ENCODE assay signal across 8 mouse cellular contexts in the genomic region with DNA sequence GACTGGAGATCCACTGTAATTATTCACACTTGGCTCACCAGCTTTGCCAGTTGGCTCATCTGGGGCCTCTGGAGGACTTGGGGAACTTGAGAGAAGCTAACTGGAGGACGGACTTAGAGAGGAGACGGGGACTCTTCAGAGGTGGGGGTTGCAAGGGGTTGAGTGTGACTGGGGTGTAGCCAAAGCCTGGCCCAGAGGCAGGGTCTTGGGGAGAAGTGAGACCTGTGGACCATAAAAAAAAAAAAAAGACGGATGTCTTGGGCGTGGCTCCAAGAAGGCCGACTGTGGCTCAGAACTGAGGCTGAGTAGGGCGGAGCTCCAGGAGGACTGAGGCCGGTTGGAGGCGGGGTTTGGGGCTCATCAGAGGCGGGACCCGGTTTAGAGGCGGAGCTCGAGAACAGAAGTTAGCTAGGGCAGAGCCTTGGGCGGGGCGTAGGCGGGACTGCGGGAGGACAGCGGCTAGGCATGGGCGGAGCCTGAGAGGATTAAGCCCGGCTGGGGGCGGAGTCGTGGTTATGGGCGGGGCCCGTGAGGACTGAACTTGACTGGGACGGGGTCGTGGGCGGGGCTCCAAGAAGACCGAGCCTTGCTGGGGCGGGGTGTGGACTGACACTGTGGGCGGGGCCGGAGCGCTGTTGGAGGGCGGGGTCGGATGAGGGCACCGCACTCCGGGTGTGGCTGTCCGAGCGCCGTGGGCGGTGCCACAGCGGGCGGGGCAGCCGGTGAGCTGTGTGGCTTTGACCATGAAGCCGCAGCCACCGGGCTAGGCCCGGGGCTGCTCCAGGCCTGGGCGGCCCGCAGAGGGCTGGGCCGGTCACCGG. TPM values are rescaled to one million over a fixed set of nuclear protein-coding genes. Genes with fewer than 3 reads are reported as not detected.
DNase-seq lines count a peak whose midpoint lies in the region; ATAC-seq lines count a peak whose summit lies in the region.

Gene Tspan17, plus strand, starts transcription at position 638 of the 821 bp plus-strand sequence.

- H3K27ac ChIP-seq in heart, embryonic 10.5 days: peak within 1 kb of the TSS; percentile 67
- peak within 1 kb of the TSS; percentile 37; the same call in 1 of the 2 replicates for H3K27ac ChIP-seq in kidney, embryonic 15.5 days

- peak within 1 kb of the TSS; percentile 94 for H3K4me2 ChIP-seq in kidney, embryonic 15.5 days

- peak; percentile 56 for ATAC-seq in erythroblast, adult 5-6 weeks (replicated peaks; ENCODE audit: low FRiP score, poor library complexity, severe bottlenecking)
- peak; percentile 89 for ATAC-seq in kidney, embryonic 15.5 days (replicated peaks; ENCODE audit: low FRiP score)
- peak; percentile 91 for ATAC-seq in monocyte, adult 5-6 weeks (replicated peaks; ENCODE audit: insufficient number of reproducible peaks, low FRiP score, low TSS enrichment, poor library complexity, severe bottlenecking)

- H3K9me3 ChIP-seq in heart, embryonic 10.5 days: no peaks in the 10 kb centered on the region
- H3K9me3 ChIP-seq in kidney, embryonic 15.5 days (replicated peaks): no peaks in the 10 kb centered on the region

- WGBS in heart, embryonic 10.5 days: 2% methylated on average over 48 of the region's 49 CpGs
- 1% methylated on average over 44 of the region's 49 CpGs for WGBS in kidney, embryonic 15.5 days

- H3K36me3 ChIP-seq in heart, embryonic 10.5 days: no peaks in the 10 kb centered on the region
- no peaks in the 10 kb centered on the region for H3K36me3 ChIP-seq in kidney, embryonic 15.5 days

- peak within 1 kb of the TSS; percentile 42 for H3K9ac ChIP-seq in kidney, embryonic 15.5 days

- peaks cover 25% of the 10 kb centered on the region for H3K4me1 ChIP-seq in heart, embryonic 10.5 days
- peaks cover 23% of the 10 kb centered on the region for H3K4me1 ChIP-seq in kidney, embryonic 15.5 days

- H3K27me3 ChIP-seq in heart, embryonic 10.5 days (ENCODE audit: insufficient read depth, poor library complexity, severe bottlenecking): peaks cover 54% of the 10 kb centered on the region
- peaks cover 30% of the 10 kb centered on the region for H3K27me3 ChIP-seq in kidney, embryonic 15.5 days

- H3K4me3 ChIP-seq in heart, embryonic 10.5 days: peak within 1 kb of the TSS; percentile 72
- H3K4me3 ChIP-seq in kidney, embryonic 15.5 days (replicated peaks): peak within 1 kb of the TSS; percentile 59

- DNase-seq in B cell, adult 2 months: peak; percentile 98 to 99
- DNase-seq in brain, adult 2 months (ENCODE audit: low read depth, low spot score): peak; percentile 98
- DNase-seq in heart, embryonic 10.5 days (ENCODE audit: low spot score): peak; percentile 99
- DNase-seq in liver: peak; percentile 92
- DNase-seq in spleen, postnatal 4 days (ENCODE audit: low spot score in 2 of 2): peak; percentile 87 to 91

RNA-seq across cellular contexts. Expression of gene Tspan17, which starts in this region (rescaled TPM):
- total RNA-seq in erythroblast, adult 5-6 weeks (2015; ENCODE audit: low replicate concordance): 2.5 TPM in 1 of 2 replicates, not detected in the other
- 1.0 TPM in 1 of 2 replicates, not detected in the other for total RNA-seq in erythroblast, adult 5-6 weeks (2017; ENCODE audit: low replicate concordance)
- 5.2 and 5.6 TPM in 2 replicates for polyA plus RNA-seq in heart, embryonic 10.5 days (2016; fragmentation: Nextera tagmentation; extraction: Ambion mirVana)
- 11.4 and 13.4 TPM in 2 replicates for polyA plus RNA-seq in kidney, embryonic 15.5 days (2015; fragmentation: Nextera tagmentation; extraction: Ambion mirVana)
- 6.9 to 18.5 TPM (median 8.1 TPM) in 3 replicates for total RNA-seq in monocyte, adult 5-6 weeks (2017)

Comparison
In these comparisons a context has a peak if more than half of its experiments do, and no peak if none do; other contexts are left out.
1. Peak in every context shown above with its lines: DNase-seq, ATAC-seq, H3K4me3 ChIP-seq and H3K27ac ChIP-seq.